Comparison of ENCODE assay signal across 8 mouse cellular contexts in genomic region chr8:122793375-122794174, GRCm38 (mm10). TPM values are rescaled to one million over a fixed set of nuclear protein-coding genes. Genes with fewer than 3 reads are reported as not detected.
DNase-seq lines count a peak whose midpoint lies in the region; ATAC-seq lines count a peak whose summit lies in the region.

No protein-coding gene starts in this region.

- H3K4me2 ChIP-seq in heart, embryonic 14.5 days (ENCODE audit: low read length), result no peak overlapping the region
- H3K4me2 ChIP-seq in stomach, embryonic 16.5 days (ENCODE audit: low read depth, low read length), result no peak overlapping the region

- DNase-seq in gastrocnemius, postnatal 10 days, result peak; percentile 66
- DNase-seq in gastrocnemius, adult 8-10 months (ENCODE audit: low spot score in 2 of 2), result no peak
- peak; percentile 75 for DNase-seq in kidney, postnatal 14 days
- no peak for DNase-seq in adrenal gland, postnatal 25 days

- WGBS in heart, embryonic 14.5 days, result 60% methylated on average over 18 of the region's 18 CpGs
- 60% methylated on average over 18 of the region's 18 CpGs for WGBS in stomach, embryonic 16.5 days

- no peak overlapping the region for H3K27ac ChIP-seq in heart, embryonic 14.5 days (replicated peaks in 1 of 2; ENCODE audit: control insufficient read depth in 1 of 2, insufficient read depth in 1 of 2, low read depth in 2 of 2, low read length in 2 of 2)
- H3K27ac ChIP-seq in stomach, embryonic 16.5 days (ENCODE audit: low read length), result peak overlapping the region; percentile 47

- H3K27me3 ChIP-seq in heart, embryonic 14.5 days (ENCODE audit: control insufficient read depth, insufficient read depth, low read length), result no peaks in the 10 kb centered on the region
- no peaks in the 10 kb centered on the region for H3K27me3 ChIP-seq in stomach, embryonic 16.5 days (ENCODE audit: control insufficient read depth, insufficient read depth, low read length)

- H3K9me3 ChIP-seq in heart, embryonic 14.5 days (ENCODE audit: control insufficient read depth, low read length), result no peaks in the 10 kb centered on the region
- no peaks in the 10 kb centered on the region for H3K9me3 ChIP-seq in stomach, embryonic 16.5 days (replicated peaks; ENCODE audit: control insufficient read depth, low read length)

- no peak overlapping the region for H3K4me3 ChIP-seq in heart, embryonic 14.5 days (ENCODE audit: control insufficient read depth in 1 of 2, insufficient read depth in 1 of 2, low read depth in 1 of 2, low read length in 2 of 2)
- no peak overlapping the region for H3K4me3 ChIP-seq in stomach, embryonic 16.5 days (replicated peaks; ENCODE audit: low read length)

- peak; percentile 58; the same call in 1 of the 2 replicates for ATAC-seq in cerebellum, adult (ENCODE audit: insufficient number of reproducible peaks, low FRiP score, low TSS enrichment)
- ATAC-seq in heart, embryonic 14.5 days (ENCODE audit: insufficient number of reproducible peaks, insufficient read depth, low FRiP score, low read depth), result peak; percentile 76
- ATAC-seq in stomach, embryonic 16.5 days (ENCODE audit: insufficient read depth, low FRiP score), result peak; percentile 79
- no peak; the same call in 1 of the 2 replicates for ATAC-seq in frontal cortex, adult (ENCODE audit: low TSS enrichment)

- H3K4me1 ChIP-seq in heart, embryonic 14.5 days (ENCODE audit: control insufficient read depth in 2 of 2, insufficient read depth in 2 of 2, low read length in 2 of 2), result peaks cover 0 to 4% of the 10 kb centered on the region in 2 experiments; a peak in 1 of 4 replicates
- peaks cover 8% of the 10 kb centered on the region; the same call in 1 of the 2 replicates for H3K4me1 ChIP-seq in stomach, embryonic 16.5 days (ENCODE audit: control insufficient read depth, insufficient read depth, low read length)

- no peak overlapping the region; the same call in 1 of the 2 replicates for H3K9ac ChIP-seq in heart, embryonic 14.5 days (ENCODE audit: low read length)
- 0 out of 2 replicates have a peak overlapping the region, but pooled peaks have one; percentile 18 for H3K9ac ChIP-seq in stomach, embryonic 16.5 days (ENCODE audit: low read length)

- H3K36me3 ChIP-seq in heart, embryonic 14.5 days (ENCODE audit: control insufficient read depth, insufficient read depth, low read length), result 0 out of 2 replicates have a peak, but pooled peaks cover 13% of the 10 kb centered on the region
- no peaks in the 10 kb centered on the region for H3K36me3 ChIP-seq in stomach, embryonic 16.5 days (ENCODE audit: control insufficient read depth, insufficient read depth, low read length)

RNA-seq across cellular contexts. Expression of gene Acsf3, which starts 18.3 kb away (rescaled TPM):
- 10 to 100 TPM; 14.3 to 15.0 TPM for total RNA-seq in gastrocnemius, postnatal 10 days (2021)
- 10 to 100 TPM; 10.5 to 13.1 (median 11.5) TPM for total RNA-seq in gastrocnemius, adult 8-10 months (2022)
- polyA plus RNA-seq in heart, embryonic 14.5 days (2014; fragmentation: Nextera tagmentation; extraction: Ambion mirVana), result 15.1 and 15.4 TPM in 2 replicates
- polyA plus RNA-seq in stomach, embryonic 16.5 days (2015; fragmentation: Nextera tagmentation; extraction: Ambion mirVana), result 20.1 and 20.9 TPM in 2 replicates
- total RNA-seq in adrenal gland, postnatal 25 days (2021), result 36.6 and 40.9 TPM in 2 replicates

RNA-seq across cellular contexts. Expression of gene Cdh15, which starts 54.2 kb away (rescaled TPM):
- total RNA-seq in gastrocnemius, postnatal 10 days (2021), result 10 to 100 TPM; 29.3 to 36.6 TPM
- total RNA-seq in gastrocnemius, adult 8-10 months (2022), result 10 to 100 TPM; 17.7 to 29.9 (median 21.9) TPM
- polyA plus RNA-seq in heart, embryonic 14.5 days (2014; fragmentation: Nextera tagmentation; extraction: Ambion mirVana), result 0.05 and 0.19 TPM in 2 replicates
- polyA plus RNA-seq in stomach, embryonic 16.5 days (2015; fragmentation: Nextera tagmentation; extraction: Ambion mirVana), result 0.71 and 3.0 TPM in 2 replicates
- 0.55 TPM in 1 of 2 replicates, not detected in the other for total RNA-seq in adrenal gland, postnatal 25 days (2021)

Comparison
In these comparisons a context has a peak if more than half of its experiments do, and no peak if none do; other contexts are left out.
1. DNase-seq: peak in gastrocnemius, postnatal 10 days (single experiment) and kidney, postnatal 14 days (single experiment); none in gastrocnemius, adult 8-10 months (0 of 2) and adrenal gland, postnatal 25 days (single experiment).
2. RNA of gene Cdh15, which starts 54.2 kb away (total RNA-seq): 29.3 to 36.6 TPM in gastrocnemius, postnatal 10 days and 17.7 to 29.9 TPM in gastrocnemius, adult 8-10 months; 0.55 TPM in adrenal gland, postnatal 25 days; every median in the first group is over 10 times any median in the second.